Mouse (Mus musculus) induced T-regulatory cell, adult 2 months (primary cell): Measurements from ENCODE around the gene Ttc7b.

Experiments used
- DNase-seq: peaks from one replicate; pipeline ENCODE4 v3.0.0-alpha.2; 2012; ENCODE audit warnings: low read depth

The Ttc7b gene

GRCm38 (mm10) chr12:100381941-100382340 lies 138.7 kb downstream of the Ttc7b start:
- DNase-seq: no peak

GRCm38 (mm10) chr12:100380697-100381291 lies 139.8 kb downstream of the Ttc7b start:
- no peak for DNase-seq

- DNase-seq: no peak
Measured at GRCm38 (mm10) chr12:100379833-100380232, 140.8 kb downstream of the Ttc7b start.

DNA sequence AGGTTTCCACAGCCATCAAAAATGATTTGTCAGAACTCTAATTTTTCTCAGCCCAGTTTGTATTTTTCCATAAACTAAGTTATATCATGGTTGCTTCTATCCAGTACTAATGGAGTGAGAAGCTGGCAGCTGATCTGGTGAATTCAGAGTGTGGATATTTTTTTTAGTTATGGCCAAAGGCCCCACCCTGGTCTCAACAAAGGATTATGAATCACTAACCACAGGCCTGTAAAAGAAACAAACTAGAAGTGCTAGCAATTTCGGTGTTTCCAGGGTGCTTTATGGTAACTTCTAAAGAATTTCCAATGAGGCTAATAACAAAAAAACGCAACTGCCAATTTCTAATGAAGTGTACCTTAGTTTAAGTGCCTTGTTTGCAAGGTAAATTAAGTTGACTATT lies 142.4 kb downstream of the Ttc7b start:
- DNase-seq: no peak

DNA sequence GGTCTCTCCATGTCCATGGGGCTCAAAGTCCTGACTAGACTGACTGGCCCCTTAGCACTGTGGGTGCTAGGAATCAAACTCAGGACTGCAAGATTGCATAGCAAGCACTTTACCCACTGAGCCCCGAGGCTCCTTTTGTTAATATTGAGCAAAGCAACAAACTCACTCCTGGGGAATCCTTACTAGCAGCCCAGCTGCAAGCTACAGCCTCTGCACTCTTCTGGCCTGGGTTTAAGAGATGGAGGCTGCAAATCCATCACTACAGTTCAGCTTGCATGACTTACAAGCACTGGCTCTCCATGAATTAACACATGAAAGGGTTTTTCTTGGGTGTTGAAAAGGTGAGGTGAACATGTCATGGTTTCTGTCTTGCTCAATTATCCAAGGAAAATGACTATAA lies 142.8 kb downstream of the Ttc7b start:
- DNase-seq: no peak

GRCm38 (mm10) chr12:100375801-100376200 lies 144.8 kb downstream of the Ttc7b start:
- DNase-seq: no peak

GRCm38 (mm10) chr12:100372785-100373184 lies 147.8 kb downstream of the Ttc7b start:
- no peak for DNase-seq

DNA sequence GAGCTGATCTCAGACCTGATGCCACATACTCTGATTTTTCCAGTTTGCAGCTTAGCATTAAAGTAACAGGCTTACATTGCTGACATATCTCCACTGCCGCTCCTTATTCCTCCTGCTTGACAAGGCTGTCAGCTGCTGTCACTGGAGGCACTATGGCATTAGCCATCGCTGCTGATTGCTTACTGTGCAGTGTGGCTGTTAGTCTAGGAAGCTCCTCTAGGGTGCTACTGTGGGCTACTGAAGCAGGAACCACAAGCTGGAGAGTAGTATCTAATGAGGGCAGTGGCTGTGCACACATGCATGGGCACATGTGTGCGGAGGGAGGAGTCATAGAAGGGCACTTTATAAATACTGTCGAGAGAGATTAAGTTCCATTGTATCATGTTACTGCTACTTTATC lies 148.6 kb downstream of the Ttc7b start:
- no peak for DNase-seq

DNA sequence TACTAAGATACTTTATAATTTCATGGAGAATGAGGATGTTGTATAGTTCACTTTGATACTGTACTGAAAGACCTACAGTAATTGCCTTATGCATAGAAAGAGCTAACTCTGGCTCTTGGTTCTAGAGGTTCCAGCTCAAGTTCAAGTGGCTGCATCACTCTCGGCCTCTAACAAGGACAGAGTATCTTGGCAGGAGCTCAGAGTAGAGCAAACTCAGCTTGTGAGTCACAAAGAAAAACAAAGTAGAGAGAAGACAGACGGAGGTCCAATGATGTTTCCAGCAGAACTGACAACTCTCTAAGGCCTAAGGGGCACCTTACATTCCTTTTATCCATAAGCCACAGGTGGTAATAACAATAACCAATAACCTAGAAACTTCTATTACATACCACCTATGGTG lies 150.8 kb downstream of the Ttc7b start:
- DNase-seq: no peak

DNA sequence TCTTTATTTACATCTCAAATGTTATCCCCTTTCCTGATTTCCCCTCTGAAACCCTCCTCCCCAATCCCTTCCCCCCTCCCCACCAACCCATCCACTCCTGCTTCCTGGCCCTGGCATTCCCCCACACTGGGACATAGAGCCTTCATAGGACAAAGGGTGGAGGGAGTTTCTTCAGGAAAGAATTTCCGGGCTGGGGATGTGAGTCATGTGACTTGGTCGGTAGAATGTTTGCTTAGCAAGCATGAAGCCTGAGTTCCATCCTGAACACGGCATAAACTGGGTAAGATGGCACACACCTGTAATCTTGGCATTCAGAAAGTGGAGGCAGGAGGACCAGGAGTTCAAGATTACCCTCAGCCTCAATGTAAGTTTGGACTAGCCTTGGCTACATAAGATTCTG lies 151.4 kb downstream of the Ttc7b start:
- no peak for DNase-seq

DNA sequence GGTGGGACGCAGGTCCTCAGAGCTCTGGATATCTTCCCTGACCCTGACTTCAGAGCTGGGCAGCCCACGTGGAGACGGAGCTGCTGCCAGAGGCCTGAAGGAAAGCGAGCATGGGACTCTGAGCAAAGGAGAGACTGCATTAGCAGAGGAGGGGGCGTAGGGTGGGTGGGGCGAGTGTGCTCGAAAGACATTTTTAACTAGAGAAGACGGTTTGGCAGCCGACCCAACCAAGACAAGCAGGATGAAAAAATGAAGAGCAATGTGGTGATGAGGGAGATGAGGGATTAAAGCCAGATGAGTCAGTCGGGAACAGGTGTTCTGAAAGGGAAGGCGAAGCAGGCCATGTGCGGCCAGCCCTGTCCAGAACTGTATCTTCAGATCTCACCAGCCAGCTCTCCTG lies 159.3 kb downstream of the Ttc7b start:
- no peak for DNase-seq

DNA sequence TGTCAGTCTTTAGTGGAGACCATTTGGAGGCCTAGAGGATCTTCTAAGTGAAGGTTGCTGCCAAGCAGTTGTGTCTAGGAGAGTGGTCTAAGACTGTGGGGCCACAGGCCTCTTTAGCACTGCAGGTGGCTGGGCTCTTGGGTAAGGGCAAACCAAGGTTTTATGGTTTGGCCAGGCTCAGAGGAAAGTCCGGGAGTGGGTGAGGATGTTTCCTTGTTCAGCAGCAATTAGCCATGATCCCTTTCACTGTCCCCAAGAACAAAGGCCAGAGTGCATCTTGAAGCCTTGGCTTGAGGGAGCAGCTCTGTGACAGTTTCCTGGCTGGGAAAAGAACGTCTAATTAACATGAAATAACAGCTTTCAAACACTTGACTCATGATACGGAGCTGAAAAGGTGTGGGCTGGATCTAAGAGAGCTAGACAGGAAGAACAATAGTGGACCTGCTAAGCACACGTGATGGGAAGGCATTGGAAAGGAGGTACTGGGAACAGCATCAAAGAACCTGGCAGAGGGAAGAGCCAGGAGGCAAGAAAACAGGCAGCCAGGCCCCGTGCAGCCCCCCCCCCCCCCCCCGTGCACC lies 162.5 kb downstream of the Ttc7b start:
- DNase-seq: no peak

DNA sequence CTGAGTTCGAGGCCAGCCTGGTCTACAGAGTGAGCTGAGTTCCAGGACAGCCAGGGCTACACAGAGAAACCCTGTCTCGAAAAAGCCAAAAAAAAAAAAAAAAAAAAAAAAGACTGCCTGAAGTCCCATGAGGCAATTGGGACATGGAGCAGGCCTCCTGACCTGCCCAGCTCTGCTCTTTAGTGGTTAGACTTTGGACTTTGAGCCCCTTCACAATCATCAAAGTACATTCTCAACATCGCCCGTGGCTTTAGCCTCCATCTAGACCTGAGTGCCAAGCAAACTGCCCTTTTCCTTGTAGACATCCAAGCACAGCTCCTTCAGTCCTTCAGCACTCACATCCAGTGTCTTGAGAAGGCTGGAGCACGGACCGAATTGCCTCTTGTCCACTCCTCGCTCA lies 164.2 kb downstream of the Ttc7b start:
- DNase-seq: no peak

DNA sequence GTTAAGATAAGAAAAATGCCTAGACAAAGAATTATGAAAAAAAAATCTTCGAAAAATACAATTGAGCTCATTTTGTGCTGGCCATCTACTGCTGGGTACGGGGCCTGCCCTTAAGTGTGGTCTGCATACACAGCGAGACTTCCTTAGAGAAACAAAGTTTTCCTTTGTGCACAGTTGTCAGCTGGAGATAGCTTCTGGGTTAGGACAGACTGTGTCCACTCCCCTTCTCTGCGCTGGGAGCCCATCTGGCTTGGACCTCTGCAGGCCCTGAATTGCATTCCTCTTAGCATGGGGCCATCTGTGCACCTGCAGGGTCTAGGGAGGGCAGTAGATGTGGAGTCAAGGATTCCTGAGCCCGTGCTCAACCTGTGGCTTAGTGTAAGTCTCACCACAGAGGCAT lies 165.1 kb downstream of the Ttc7b start:
- DNase-seq: no peak

DNA sequence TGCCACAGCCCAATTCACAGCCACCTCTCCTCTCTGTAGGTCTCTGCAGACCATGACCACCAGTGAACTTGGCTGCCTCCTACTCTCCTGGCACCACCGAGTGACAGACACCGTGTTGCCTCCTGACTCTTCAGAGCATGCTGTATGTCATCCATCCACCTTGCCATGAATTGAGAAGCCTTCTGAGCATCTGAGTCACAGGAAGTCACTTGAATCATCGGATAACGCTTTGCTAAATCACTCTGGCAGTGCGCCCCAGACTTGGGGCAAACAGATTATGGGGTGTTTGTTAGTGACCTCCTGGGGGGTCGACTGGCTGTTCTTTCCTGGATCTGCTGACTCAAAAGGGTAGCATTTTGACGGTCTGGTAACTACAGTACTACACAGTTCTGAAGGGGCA lies 166.7 kb downstream of the Ttc7b start:
- DNase-seq: no peak

- DNase-seq: no peak
Measured at GRCm38 (mm10) chr12:100353075-100353782, 167.4 kb downstream of the Ttc7b start.

DNA sequence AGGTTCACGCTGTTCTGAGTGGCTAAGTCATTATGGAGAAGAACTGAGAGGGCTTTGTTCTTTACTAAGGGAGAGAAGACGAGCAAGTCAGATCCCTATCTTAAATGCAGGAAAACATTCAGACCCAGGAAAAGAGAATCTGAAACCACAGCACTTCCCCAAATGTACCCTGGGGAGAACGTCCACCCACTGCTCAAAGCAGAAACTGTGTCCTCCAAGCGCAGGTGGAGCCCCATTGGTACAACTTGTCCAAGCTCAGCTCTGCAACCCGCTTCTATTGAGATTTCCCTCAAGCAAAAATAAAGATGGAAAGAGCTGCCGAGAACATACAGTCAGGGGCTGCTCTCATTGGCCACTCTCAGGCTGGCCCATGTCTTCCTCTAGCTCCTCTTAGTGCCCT lies 168.5 kb downstream of the Ttc7b start:
- DNase-seq: no peak

DNA sequence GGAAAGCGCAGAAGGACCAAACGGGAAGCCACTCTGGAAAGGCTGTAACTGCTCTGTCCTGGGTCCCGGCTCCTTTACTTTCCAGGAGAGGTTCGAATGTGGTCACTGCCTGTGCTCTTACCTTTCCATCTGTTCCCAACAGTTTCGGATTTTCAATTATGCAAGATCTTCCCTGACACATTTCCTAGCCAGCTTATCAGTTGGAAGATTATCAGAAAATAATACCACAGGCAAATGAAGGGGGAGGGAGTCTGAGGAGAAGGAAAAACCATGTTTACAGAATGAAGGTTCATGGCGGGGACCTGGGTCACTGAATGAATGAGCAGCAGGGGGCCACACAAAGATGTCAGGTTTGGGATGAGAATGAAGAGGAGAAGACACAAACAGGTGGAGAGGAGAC lies 177.1 kb downstream of the Ttc7b start:
- no peak for DNase-seq

DNA sequence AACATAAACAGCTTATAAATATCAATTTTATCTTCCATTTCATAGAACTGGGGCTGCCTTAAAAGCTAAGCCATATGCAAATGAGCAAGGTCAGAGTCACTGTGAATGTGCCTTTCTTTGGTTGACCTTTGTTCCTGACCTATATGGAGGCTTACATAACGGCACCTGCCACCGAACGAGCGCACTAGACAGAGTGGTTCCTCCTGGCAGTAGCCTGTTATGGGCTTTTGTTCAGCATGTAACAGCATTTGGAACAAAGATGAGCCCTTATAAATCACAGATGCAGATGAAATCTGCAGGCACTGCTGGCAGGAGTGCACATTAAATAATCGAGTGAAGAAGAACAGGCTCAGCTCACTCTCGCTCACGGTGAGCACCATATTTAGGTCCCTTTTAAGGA lies 179.0 kb downstream of the Ttc7b start:
- no peak for DNase-seq

DNA sequence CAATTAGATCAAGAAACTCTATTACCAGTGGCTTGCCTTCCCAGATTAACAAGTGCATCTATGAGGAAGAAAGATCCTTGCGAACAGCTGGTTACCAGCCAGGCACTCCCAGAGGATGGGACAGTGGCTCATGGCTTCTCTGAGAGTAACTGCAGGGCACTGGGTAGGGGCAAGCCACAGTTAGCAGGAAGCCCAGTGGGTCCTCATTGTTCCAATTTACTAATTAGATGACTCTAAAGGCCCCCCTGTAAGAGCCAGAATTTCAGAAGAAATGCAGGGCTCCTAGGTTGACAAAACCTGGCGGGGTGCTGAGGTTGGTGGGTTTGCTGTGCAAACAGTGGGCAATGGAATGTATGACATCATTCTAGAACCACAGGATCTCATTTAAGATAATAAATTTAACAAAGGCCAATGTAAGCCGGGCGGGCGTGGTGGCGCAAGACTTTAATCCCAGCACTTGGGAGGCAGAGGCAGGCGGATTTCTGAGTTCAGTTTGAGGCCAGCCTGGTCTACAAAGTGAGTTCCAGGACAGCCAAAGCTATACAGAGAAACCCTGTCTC lies 179.6 kb downstream of the Ttc7b start:
- no peak for DNase-seq

GRCm38 (mm10) chr12:100338055-100338454 lies 182.6 kb downstream of the Ttc7b start:
- no peak for DNase-seq

- peak; percentile 10 for DNase-seq
Measured at GRCm38 (mm10) chr12:100337351-100338018, 183.1 kb downstream of the Ttc7b start.

GRCm38 (mm10) chr12:100336241-100336640 lies 184.4 kb downstream of the Ttc7b start:
- DNase-seq: no peak
